Mouse (Mus musculus) liver, postnatal 0 days (tissue): Measurements from ENCODE around the gene Ninj1. TPM values are rescaled to one million over a fixed set of nuclear protein-coding genes. Genes with fewer than 3 reads are reported as not detected.
A peak's percentile ranks its signal among the peaks of the same experiment; 100 is the strongest.

Source experiments
- ATAC-seq: fragments of 200-750 bp; cut with Nextera tagmentation; 2 replicates; pipeline ENCODE4 v1.8.0; 2017; ENCODE audit warnings: mild to moderate bottlenecking, moderate library complexity
- DNase-seq: peaks from one replicate; pipeline ENCODE4 v3.0.0-alpha.2; 2016
- H3K27ac ChIP-seq: fragments of 300-500 bp; sonication (generic); 2 replicates; pipeline ENCODE4 v1.5.1; 2014; ENCODE audit warnings: antibody characterized with exemption, moderate library complexity, mild to moderate bottlenecking, low read depth
- H3K27me3 ChIP-seq: fragments of 300-500 bp; sonication (generic); 2 replicates; pipeline ENCODE4 v1.6.1; 2014; ENCODE audit warnings: low read length, control low read depth, mixed read lengths; ENCODE audit not compliant: insufficient read depth
- H3K36me3 ChIP-seq: fragments of 300-500 bp; sonication (generic); replicated peaks from 2 replicates; pipeline ENCODE4 v1.6.1; 2014; ENCODE audit warnings: mild to moderate bottlenecking, control low read depth, low read length, moderate library complexity, mixed read lengths; ENCODE audit not compliant: insufficient read depth
- H3K4me1 ChIP-seq: fragments of 300-500 bp; sonication (generic); 2 replicates; pipeline ENCODE4 v1.6.1; 2014; ENCODE audit warnings: antibody characterized with exemption, mild to moderate bottlenecking, control low read depth; ENCODE audit not compliant: insufficient read depth
- H3K4me2 ChIP-seq: fragments of 300-500 bp; sonication (generic); 2 replicates; pipeline ENCODE4 v1.6.1; 2014; ENCODE audit warnings: low read depth, mild to moderate bottlenecking, low read length, moderate library complexity, mixed read lengths
- H3K4me3 ChIP-seq: fragments of 300-500 bp; sonication (generic); 2 replicates; pipeline ENCODE4 v1.5.1; 2014; ENCODE audit warnings: low read depth, low read length
- H3K9ac ChIP-seq: fragments of 300-500 bp; sonication (generic); replicated peaks from 2 replicates; pipeline ENCODE4 v1.6.1; 2014; ENCODE audit warnings: mild to moderate bottlenecking, moderate library complexity
- H3K9me3 ChIP-seq: fragments of 300-500 bp; sonication (generic); 2 replicates; pipeline ENCODE4 v1.6.1; 2016; ENCODE audit warnings: mild to moderate bottlenecking, control low read depth, low read length, mixed read lengths
- CTCF ChIP-seq: sonication (generic); IDR thresholded peaks from 2 replicates; pipeline ENCODE4 v1.5.1; 2016; ENCODE audit warnings: antibody characterized with exemption, low read depth
- EP300 ChIP-seq: IDR thresholded peaks from 2 replicates; pipeline ENCODE4 v1.6.1; 2016; ENCODE audit warnings: antibody characterized with exemption, low read depth, mild to moderate bottlenecking
- WGBS: fragments of 180-500 bp; shearing (Covaris S2); extraction: QIAGEN DNeasy Blood & Tissue Kit; methylation state at CpG from one replicate; pipeline ENCODE4 v1.1.7; 2014; ENCODE audit not compliant: insufficient replicate concordance; 5-methylcytosine and 5-hydroxymethylcytosine counted together
- polyA plus RNA-seq: library from polyadenylated mRNA; unstranded; fragments of >200 nt; fragmentation: Nextera tagmentation; extraction: Ambion mirVana; gene quantifications from 2 replicates; pipeline ENCODE4 v1.2.1, GENCODE M21; 2015

Gene Ninj1
- polyA plus RNA-seq, 1 experiment from 2014 or later = 106 TPM

DNA sequence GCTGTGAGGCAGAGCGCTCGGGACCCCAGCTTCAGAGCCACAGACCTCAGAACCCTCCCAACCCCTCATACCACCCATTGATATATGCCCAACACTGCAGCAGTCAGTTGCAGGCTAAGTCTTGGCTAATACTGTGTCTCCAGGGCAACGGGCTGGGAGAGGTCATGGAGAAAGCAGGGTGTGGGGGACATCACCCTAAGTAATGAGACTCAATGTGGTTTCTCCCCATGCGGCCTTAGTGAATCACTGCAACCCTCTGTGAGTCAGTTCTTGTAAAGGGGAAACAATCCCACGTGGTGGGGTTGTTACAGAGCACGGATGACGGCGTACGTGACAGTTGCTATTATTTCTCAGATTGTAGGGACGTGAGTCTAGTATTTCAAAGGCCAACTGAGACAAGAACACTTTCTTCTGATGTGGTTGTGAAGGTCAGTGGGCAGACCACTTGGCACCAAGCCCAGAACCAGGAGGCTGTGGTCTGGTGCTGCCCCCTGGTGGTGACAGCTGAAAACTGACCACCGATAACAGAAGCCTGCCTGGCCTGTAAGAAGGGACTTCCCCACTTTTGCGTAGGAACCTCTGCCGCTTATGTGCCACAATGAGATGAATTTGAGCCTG is 18.2 kb downstream of the Ninj1 start:
- peak; percentile 69 for ATAC-seq
- 43% methylated on average over 13 of the region's 13 CpGs for WGBS
- peak; percentile 88 for DNase-seq

GRCm38 (mm10) chr13:49206341-49206740 is 19.1 kb downstream of the Ninj1 start:
- DNase-seq (no peak), ATAC-seq (no peak)
- no peak overlapping the region for H3K4me2 ChIP-seq
- 96% methylated on average over 2 of the region's 2 CpGs for WGBS
- H3K9me3 ChIP-seq = no peaks in the 10 kb centered on the region
- no peak overlapping the region for H3K27ac ChIP-seq
- TF ChIP-seq EP300 (no peak), CTCF (no peak)
- no peak overlapping the region for H3K9ac ChIP-seq
- peaks cover 18% of the 10 kb centered on the region for H3K36me3 ChIP-seq
- H3K4me1 ChIP-seq = no peaks in the 10 kb centered on the region
- H3K4me3 ChIP-seq = no peak overlapping the region
- H3K27me3 ChIP-seq = no peaks in the 10 kb centered on the region

More for the DNA sequence above, 18.2 kb downstream of the Ninj1 start:
- H3K36me3 ChIP-seq = peaks cover 18% of the 10 kb centered on the region
- H3K4me3 ChIP-seq = no peak overlapping the region
- TF ChIP-seq EP300 = no peak
- TF ChIP-seq CTCF = peak; percentile 93
- no peaks in the 10 kb centered on the region for H3K9me3 ChIP-seq
- H3K4me1 ChIP-seq = no peaks in the 10 kb centered on the region
- no peak overlapping the region for H3K9ac ChIP-seq
- H3K27me3 ChIP-seq = no peaks in the 10 kb centered on the region
- no peak overlapping the region for H3K27ac ChIP-seq
- H3K4me2 ChIP-seq = no peak overlapping the region

DNA sequence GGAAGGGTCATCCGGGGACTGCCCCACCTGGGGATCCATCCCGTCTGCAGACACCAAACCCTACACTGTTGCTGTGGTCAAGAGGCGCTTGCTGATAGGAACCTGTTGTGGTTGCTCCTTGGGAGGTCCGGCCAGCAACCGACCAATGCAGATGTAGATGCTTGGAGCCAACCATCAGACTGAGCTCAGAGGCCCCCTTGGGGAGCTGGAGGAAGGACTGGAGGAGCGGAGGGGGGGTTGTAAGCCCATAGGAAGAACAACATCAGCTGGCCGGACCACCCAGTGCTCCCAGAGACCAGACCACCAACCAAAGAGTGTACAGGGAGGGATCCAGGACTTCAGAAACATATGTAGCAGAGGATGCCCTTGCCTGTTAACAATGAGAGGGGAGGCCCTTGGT is 22.0 kb downstream of the Ninj1 start:
- H3K4me3 ChIP-seq = no peak overlapping the region
- no peak for TF ChIP-seq CTCF
- no peak for TF ChIP-seq EP300
- no peak overlapping the region for H3K27ac ChIP-seq
- 51% methylated on average over 7 of the region's 7 CpGs for WGBS
- no peaks in the 10 kb centered on the region for H3K27me3 ChIP-seq
- ATAC-seq (no peak), DNase-seq (no peak)
- no peaks in the 10 kb centered on the region for H3K9me3 ChIP-seq
- H3K9ac ChIP-seq = no peak overlapping the region
- peaks cover 15% of the 10 kb centered on the region for H3K36me3 ChIP-seq
- no peak overlapping the region for H3K4me2 ChIP-seq
- H3K4me1 ChIP-seq = peaks cover 14% of the 10 kb centered on the region

GRCm38 (mm10) chr13:49212711-49213500 is 25.6 kb downstream of the Ninj1 start:
- ATAC-seq (no peak), DNase-seq (no peak)
- Histone ChIP-seq H3K4me1 (peaks cover 34% of the 10 kb centered on the region), H3K4me3 (no peak overlapping the region), H3K9me3 (no peaks in the 10 kb centered on the region), H3K9ac (no peak overlapping the region), H3K27ac (no peak overlapping the region), H3K27me3 (no peaks in the 10 kb centered on the region), H3K36me3 (peaks cover under 1% of the 10 kb centered on the region; the same call in 1 of the 2 replicates), H3K4me2 (no peak overlapping the region)
- 70% methylated on average over 4 of the region's 4 CpGs for WGBS
- TF ChIP-seq CTCF (no peak), EP300 (no peak)

- 0 out of 2 replicates have a peak overlapping the region, but pooled peaks have one; percentile 24 for H3K27ac ChIP-seq
These were observed 26.2 kb downstream of the Ninj1 start for GRCm38 (mm10) chr13:49213531-49213932.

DNA sequence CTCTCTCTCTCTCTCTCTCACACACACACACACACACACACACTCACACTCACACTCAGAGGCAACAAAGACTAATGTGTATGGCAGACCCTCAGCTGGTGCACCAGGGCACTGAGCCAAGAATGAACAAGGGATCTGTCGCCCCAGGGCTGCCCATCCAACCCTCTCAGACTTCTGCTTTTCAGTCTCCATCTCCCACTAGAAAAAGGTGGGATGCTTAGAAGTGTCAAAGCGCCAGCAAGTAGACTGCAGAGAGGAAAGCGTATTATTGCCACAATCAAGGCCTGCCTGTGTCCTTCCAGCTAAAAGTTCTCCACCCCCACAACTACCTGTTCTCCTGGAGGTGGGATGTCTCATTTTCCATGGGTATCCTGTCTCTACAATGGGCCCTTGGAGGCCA is 27.2 kb downstream of the Ninj1 start:
- DNase-seq = no peak
- Histone ChIP-seq H3K4me2 (peak overlapping the region; percentile 94), H3K4me1 (peaks cover 34% of the 10 kb centered on the region), H3K4me3 (peak overlapping the region; percentile 81; the same call in 1 of the 2 replicates), H3K27ac (no peak overlapping the region), H3K9ac (0 out of 2 replicates have a peak overlapping the region, but pooled peaks have one; percentile 90), H3K9me3 (no peaks in the 10 kb centered on the region), H3K27me3 (no peaks in the 10 kb centered on the region), H3K36me3 (no peaks in the 10 kb centered on the region)
- WGBS = 73% methylated on average over 3 of the region's 3 CpGs
- ATAC-seq = no peak
- TF ChIP-seq EP300 (no peak), CTCF (no peak)

More at GRCm38 (mm10) chr13:49213531-49213932, 26.2 kb downstream of the Ninj1 start:
- Histone ChIP-seq H3K27me3 (no peaks in the 10 kb centered on the region), H3K4me3 (no peak overlapping the region), H3K4me2 (peak overlapping the region; percentile 94), H3K9ac (no peak overlapping the region), H3K4me1 (peaks cover 34% of the 10 kb centered on the region), H3K36me3 (no peaks in the 10 kb centered on the region), H3K9me3 (no peaks in the 10 kb centered on the region)
- TF ChIP-seq EP300 (no peak), CTCF (no peak)
- WGBS = 27% methylated on average over 4 of the region's 4 CpGs
- ATAC-seq (no peak), DNase-seq (no peak)
